Mouse (Mus musculus): ENCODE measurements around the gene Mlycd. TPM values are rescaled to one million over a fixed set of nuclear protein-coding genes. Genes with fewer than 3 reads are reported as not detected.
A peak's percentile ranks its signal among the peaks of the same experiment; 100 is the strongest.

The Mlycd gene
- polyA plus RNA-seq, 1 experiment from 2014 or later = 14.6 TPM

DNA sequence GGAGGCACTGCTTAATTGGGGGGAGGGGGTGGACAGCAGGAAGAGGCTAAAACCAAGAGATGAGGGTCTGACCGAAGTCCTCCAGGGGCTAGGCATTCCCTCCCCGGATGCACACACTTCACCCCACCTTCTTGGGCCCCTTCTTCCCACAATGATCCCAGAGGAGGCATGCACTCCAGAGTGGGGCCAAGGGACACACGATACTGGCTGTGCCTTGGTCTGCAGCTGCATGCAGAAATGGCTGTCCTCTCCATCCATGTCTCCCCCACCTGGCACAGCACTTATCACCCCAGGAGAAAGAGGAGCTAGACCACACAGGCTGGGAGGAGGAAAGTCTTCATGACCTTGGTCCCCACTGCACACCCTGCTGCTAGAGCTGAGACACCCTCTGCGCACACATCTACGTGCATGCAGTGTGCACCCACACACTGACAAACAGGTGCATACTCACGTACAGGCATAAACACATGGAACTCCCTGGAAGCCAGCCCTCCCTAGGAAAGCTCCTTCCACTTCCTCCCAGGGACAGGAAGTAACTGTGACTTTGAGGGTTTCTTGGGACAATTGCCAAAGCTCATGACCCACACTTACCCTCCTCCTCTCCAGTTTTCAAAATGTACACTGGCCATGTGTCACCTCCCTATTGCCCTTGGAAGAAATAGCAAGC lies 31.5 kb downstream of the Mlycd start:
- Histone ChIP-seq H3K4me2 (replicated peaks) (no peak overlapping the region), H3K4me1 (no peaks in the 10 kb centered on the region)
- WGBS = 84% methylated on average over 6 of the region's 6 CpGs

DNA sequence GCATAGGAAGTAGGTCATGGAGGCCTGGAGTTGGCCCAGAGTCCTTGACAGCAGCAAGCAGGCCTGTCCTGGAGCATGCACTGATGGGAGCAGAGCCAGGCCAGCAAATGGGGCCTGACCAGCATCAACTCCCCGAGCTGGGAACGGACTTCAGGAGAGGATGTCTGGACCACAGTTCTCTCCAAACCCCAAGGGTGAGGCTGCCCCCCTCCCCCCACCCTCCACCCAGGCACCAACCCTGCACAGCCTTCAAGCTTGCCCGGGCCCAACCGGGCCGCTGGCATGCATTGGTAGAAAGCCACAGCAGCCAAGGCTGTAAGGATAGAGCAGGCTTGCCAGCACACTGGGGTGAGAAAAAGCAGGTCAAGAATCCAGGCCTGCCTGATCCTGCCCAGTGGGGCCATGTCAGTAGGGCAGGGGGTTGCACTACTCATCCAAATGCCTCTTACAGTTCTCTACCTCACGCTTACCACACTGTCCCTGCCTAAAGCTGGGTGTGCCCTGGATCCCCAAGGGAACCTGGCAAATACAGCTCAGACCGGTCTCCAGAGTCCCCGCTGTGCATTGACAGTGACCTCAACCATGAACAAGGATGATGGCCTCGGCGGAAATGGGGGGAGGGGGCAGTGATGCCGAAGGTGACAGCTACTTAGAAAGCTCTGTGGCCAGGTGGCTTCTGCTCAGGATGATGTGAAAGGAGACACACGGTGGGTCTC lies 33.1 kb downstream of the Mlycd start:
- Histone ChIP-seq H3K4me3 (no peak overlapping the region), H3K4me2 (replicated peaks) (no peak overlapping the region), H3K36me3 (no peaks in the 10 kb centered on the region), H3K27ac (replicated peaks) (no peak overlapping the region), H3K27me3 (no peaks in the 10 kb centered on the region), H3K9me3 (no peaks in the 10 kb centered on the region), H3K4me1 (no peaks in the 10 kb centered on the region), H3K9ac (replicated peaks) (no peak overlapping the region)
- 78% methylated on average over 12 of the region's 12 CpGs for WGBS
- no peak for ATAC-seq (ENCODE audit: low FRiP score, low read depth)

More for the DNA sequence above, 31.5 kb downstream of the Mlycd start:
- H3K36me3 ChIP-seq = no peaks in the 10 kb centered on the region
- H3K9me3 ChIP-seq = no peaks in the 10 kb centered on the region
- no peak for ATAC-seq (ENCODE audit: low FRiP score, low read depth)
- H3K27ac ChIP-seq (replicated peaks) = no peak overlapping the region
- no peak overlapping the region for H3K4me3 ChIP-seq
- H3K9ac ChIP-seq (replicated peaks) = no peak overlapping the region
- no peaks in the 10 kb centered on the region for H3K27me3 ChIP-seq

DNA sequence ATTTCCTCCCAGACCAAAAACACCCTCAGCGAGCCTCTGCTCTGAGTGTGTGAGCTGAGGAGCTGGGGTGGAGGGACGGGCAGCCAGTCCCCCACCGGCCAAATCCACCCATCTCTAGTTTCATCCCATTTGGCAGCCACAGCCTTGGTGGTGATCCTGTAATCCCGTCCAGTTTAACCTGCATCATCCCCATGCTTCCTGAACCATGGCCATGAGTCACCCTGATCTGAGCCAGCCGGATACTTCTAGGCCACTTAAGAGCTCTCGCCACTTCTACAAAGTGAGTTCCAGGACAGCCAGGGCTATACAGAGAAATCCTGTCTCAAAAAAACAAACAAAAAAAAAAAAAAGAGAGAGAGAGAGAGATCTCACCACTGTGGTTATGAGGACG lies 33.7 kb downstream of the Mlycd start:
- 73% methylated on average over 7 of the region's 7 CpGs for WGBS
- ATAC-seq (ENCODE audit: low FRiP score, low read depth) = no peak

DNA sequence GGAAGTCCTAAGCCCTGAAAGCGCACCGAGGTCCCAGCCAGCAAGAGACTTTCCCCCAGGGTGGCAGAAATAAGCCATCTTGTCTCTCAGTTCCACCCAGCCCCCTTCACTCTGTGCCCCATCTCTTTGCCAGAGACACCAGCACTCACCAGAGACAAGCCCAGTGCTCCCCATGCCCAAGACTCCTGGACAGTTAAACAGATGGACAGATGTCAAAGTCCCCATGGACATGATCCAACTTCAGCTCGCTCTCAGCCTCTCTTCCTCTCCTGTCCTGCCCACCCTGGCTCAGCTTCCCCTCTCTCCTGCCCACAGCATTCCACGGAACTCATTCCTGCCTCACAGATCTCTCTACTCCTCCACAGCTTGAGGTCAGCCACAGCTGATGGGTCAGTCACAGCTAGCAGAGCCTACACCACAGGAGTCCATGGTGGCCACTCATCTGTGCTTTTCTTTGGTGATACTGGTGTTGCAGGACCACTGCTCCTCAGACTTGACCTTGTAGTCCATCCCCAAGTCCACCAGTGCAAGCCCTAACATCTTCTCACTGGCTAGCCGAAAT lies 34.2 kb downstream of the Mlycd start:
- no peaks in the 10 kb centered on the region for H3K4me1 ChIP-seq
- H3K27ac ChIP-seq (replicated peaks) = no peak overlapping the region
- no peak overlapping the region for H3K4me2 ChIP-seq (replicated peaks)
- H3K9me3 ChIP-seq = no peaks in the 10 kb centered on the region
- H3K27me3 ChIP-seq = no peaks in the 10 kb centered on the region
- 85% methylated on average over 5 of the region's 5 CpGs for WGBS
- no peak overlapping the region for H3K9ac ChIP-seq (replicated peaks)
- no peak overlapping the region for H3K4me3 ChIP-seq
- H3K36me3 ChIP-seq = no peaks in the 10 kb centered on the region
- no peak for ATAC-seq (ENCODE audit: low FRiP score, low read depth)

More for the DNA sequence above, 33.7 kb downstream of the Mlycd start:
- no peaks in the 10 kb centered on the region for H3K4me1 ChIP-seq
- no peak overlapping the region for H3K4me2 ChIP-seq (replicated peaks)
- H3K36me3 ChIP-seq = no peaks in the 10 kb centered on the region
- H3K9me3 ChIP-seq = no peaks in the 10 kb centered on the region
- H3K4me3 ChIP-seq = no peak overlapping the region
- H3K9ac ChIP-seq (replicated peaks) = no peak overlapping the region
- H3K27me3 ChIP-seq = no peaks in the 10 kb centered on the region
- H3K27ac ChIP-seq (replicated peaks) = no peak overlapping the region

DNA sequence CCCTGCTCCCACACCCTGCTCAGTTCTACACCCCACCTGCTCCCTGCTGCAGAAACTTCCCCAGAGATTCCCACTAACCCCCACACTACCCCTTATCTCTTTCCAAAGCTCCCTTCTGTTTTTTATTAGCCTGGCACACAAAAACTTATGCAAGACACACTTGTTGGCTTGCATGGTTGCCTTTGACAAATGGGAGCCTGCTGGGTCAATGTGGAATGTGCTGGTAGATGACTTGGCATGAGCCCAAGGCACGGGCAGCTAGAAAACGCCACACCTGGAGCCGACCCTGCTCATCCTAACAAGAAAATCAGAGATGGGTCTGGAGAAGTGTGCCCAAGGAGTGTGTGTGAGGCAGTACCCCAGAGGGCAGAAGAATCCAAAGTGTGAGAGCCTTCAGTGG lies 34.9 kb downstream of the Mlycd start:
- H3K9ac ChIP-seq (replicated peaks) = no peak overlapping the region

DNA sequence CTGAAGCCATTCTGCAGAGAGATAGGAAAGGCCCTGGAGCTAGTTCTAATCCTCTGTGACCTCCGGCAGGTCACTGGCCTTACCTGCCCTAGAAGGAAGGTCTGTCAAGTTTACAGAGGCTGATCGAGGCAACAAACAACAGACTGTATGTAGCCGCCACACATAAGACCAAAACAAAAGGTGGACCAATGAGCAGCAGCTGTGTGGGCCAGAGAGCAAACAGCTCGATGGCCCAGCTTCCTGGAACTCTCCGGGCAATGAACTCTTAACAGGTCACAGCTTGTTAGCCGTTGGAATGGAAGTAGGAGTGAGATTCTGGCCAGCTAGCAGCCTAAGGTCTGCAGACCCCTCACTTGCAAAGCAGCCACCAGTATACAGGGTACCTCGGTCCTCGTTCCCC lies 35.6 kb downstream of the Mlycd start:
- no peak overlapping the region for H3K4me3 ChIP-seq
- 82% methylated on average over 8 of the region's 8 CpGs for WGBS
- no peaks in the 10 kb centered on the region for H3K4me1 ChIP-seq
- ATAC-seq (ENCODE audit: low FRiP score, low read depth) = no peak
- no peaks in the 10 kb centered on the region for H3K9me3 ChIP-seq
- no peaks in the 10 kb centered on the region for H3K36me3 ChIP-seq
- H3K27me3 ChIP-seq = no peaks in the 10 kb centered on the region
- no peak overlapping the region for H3K27ac ChIP-seq (replicated peaks)
- no peak overlapping the region for H3K4me2 ChIP-seq (replicated peaks)
- no peak overlapping the region for H3K9ac ChIP-seq (replicated peaks)

More for the DNA sequence above, 34.9 kb downstream of the Mlycd start:
- Histone ChIP-seq H3K4me2 (replicated peaks) (no peak overlapping the region), H3K4me1 (no peaks in the 10 kb centered on the region), H3K36me3 (no peaks in the 10 kb centered on the region), H3K27ac (replicated peaks) (no peak overlapping the region), H3K9me3 (no peaks in the 10 kb centered on the region), H3K27me3 (no peaks in the 10 kb centered on the region), H3K4me3 (no peak overlapping the region)
- WGBS = 86% methylated on average over 3 of the region's 3 CpGs
- ATAC-seq (ENCODE audit: low FRiP score, low read depth) = no peak

DNA sequence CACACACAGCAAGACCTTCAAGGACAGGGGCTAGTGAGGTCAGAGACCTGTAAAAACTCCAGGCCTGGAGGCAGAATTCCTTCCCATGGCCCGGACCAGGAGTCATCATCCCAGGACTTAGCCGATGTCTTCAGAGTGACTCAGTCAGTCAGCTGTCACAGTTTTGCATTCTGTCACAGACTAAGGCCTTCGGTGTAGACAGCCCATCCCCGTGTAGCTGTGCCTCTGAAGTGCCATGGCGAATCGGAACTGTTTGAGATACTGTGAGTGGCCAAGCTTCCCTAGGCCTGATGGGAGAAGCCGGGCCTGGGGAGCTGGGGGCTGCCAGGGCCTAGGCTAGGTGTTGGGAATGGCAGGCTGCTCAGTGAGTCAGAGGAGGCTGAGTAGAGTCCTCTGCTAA lies 36.0 kb downstream of the Mlycd start:
- Histone ChIP-seq H3K4me2 (replicated peaks) (no peak overlapping the region), H3K27me3 (no peaks in the 10 kb centered on the region), H3K9me3 (no peaks in the 10 kb centered on the region), H3K27ac (replicated peaks) (no peak overlapping the region), H3K36me3 (no peaks in the 10 kb centered on the region), H3K4me1 (no peaks in the 10 kb centered on the region), H3K9ac (replicated peaks) (0 out of 2 replicates have a peak overlapping the region, but pooled peaks have one; percentile 20), H3K4me3 (no peak overlapping the region)
- WGBS = 88% methylated on average over 7 of the region's 7 CpGs
- ATAC-seq (ENCODE audit: low FRiP score, low read depth) = no peak

DNA sequence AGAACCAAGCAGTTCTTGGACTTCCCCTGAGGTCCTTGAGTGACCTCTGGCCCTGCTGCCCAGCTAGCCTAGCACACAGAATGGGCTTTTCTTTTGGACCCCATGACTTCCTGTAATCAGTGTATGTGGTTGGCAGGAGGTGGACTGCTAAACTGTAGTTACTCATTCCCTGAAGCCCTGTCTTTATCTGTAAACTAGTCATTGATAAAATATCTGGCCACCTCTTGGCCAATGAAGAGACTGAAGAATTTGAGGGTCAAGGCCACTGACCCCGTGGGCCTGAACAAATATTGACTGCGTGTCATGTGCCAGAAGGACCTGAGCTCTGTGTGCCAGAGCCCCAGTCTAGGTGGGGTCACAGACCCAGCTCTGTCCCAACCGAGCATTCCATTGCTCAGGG lies 37.7 kb downstream of the Mlycd start:
- Histone ChIP-seq H3K9me3 (no peaks in the 10 kb centered on the region), H3K4me3 (no peak overlapping the region), H3K27ac (replicated peaks) (no peak overlapping the region), H3K9ac (replicated peaks) (no peak overlapping the region), H3K36me3 (no peaks in the 10 kb centered on the region), H3K4me2 (replicated peaks) (no peak overlapping the region), H3K4me1 (peaks cover 5% of the 10 kb centered on the region; the same call in 1 of the 2 replicates), H3K27me3 (0 out of 2 replicates have a peak, but pooled peaks cover 4% of the 10 kb centered on the region)
- ATAC-seq (ENCODE audit: low FRiP score, low read depth) = no peak
- WGBS = 59% methylated on average over 3 of the region's 3 CpGs

DNA sequence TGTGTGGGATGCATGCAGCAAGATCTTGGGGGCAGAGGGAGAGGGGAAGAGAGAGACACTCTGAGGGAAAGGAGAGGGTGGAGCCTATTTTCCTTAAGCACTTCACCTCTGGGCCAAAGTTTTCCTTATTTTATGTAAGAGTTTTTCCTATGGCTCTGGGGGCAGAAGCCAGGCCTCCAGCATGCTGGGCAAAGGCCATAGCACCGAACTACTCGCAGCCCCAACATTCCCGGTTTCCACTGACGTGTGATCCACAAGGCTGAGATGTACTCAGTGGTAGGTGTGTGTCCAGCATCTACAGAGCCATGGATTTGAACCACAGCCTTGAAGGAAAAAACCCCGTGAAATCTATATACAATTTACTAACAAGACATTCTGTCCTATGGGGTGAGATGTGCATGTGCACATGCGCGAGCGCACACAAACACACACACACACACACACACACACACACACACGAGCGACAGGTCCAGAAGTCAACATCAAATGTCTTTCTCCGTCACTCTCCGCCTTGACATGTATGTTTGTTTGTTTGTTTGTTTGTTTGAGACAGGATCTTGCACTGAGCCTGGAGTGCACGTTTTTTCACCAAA lies 39.0 kb downstream of the Mlycd start, which contains the start of gene Osgin1:
Gene Osgin1 (plus strand): TSS at position 543 of the 593 bp plus-strand sequence.
- no peak for ATAC-seq (ENCODE audit: low FRiP score, low read depth)
- no peaks in the 10 kb centered on the region for H3K9me3 ChIP-seq
- WGBS = 91% methylated on average over 13 of the region's 13 CpGs
- no peak within 1 kb of the TSS for H3K4me2 ChIP-seq (replicated peaks)
- H3K27me3 ChIP-seq = 0 out of 2 replicates have a peak, but pooled peaks cover 4% of the 10 kb centered on the region
- peaks cover 5% of the 10 kb centered on the region; the same call in 1 of the 2 replicates for H3K4me1 ChIP-seq
- H3K4me3 ChIP-seq = no peak within 1 kb of the TSS
- H3K36me3 ChIP-seq = no peaks in the 10 kb centered on the region
- H3K9ac ChIP-seq (replicated peaks) = no peak within 1 kb of the TSS
- H3K27ac ChIP-seq (replicated peaks) = no peak within 1 kb of the TSS

DNA sequence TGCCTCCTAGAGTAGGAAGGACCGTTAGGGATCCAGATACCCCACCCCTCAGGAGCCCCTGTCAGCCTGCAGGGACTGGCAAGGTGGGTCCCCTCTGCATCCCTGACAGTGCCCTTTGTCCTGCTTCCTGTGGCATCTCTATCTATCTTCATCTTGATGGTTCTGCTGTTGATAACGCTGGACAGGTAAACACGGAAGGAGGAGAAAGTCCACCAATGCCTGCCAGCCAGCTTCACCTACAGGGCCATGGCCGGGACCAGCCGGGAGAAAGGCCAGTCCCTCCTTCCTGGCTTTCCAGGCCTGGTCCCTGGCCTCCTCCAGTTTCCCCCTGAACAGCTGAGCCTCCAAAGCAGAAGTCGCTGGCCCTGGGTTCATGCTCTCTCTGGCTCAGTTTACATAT lies 39.9 kb downstream of the Mlycd start:
- Histone ChIP-seq H3K36me3 (no peaks in the 10 kb centered on the region), H3K4me3 (no peak overlapping the region), H3K9me3 (no peaks in the 10 kb centered on the region), H3K4me1 (peaks cover 5% of the 10 kb centered on the region; the same call in 1 of the 2 replicates), H3K9ac (replicated peaks) (no peak overlapping the region), H3K4me2 (replicated peaks) (no peak overlapping the region), H3K27ac (replicated peaks) (no peak overlapping the region), H3K27me3 (0 out of 2 replicates have a peak, but pooled peaks cover 7% of the 10 kb centered on the region)
- WGBS = 78% methylated on average over 6 of the region's 6 CpGs
- no peak for ATAC-seq (ENCODE audit: low FRiP score, low read depth)

DNA sequence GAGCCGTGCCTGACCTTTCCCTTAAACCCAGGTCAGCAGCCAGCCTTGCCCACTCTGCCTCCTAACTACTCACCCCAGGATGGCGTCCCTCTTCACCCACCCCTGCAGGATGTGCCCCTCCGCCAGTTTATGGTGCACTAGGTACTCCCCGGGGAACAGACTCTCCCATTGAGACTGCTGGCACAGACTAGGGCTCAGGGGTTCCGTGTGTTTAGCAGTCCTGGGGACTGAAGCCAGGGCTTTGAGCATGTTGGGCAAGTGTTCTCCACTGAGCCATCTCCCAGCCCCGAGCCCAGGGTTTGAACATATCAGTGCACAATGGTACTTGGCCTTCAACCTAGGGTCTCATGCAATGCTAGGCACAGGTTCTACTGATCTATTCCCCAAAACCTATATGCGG lies 40.8 kb downstream of the Mlycd start:
- no peaks in the 10 kb centered on the region for H3K9me3 ChIP-seq
- no peak for ATAC-seq (ENCODE audit: low FRiP score, low read depth)
- H3K4me2 ChIP-seq (replicated peaks) = no peak overlapping the region
- no peak overlapping the region for H3K9ac ChIP-seq (replicated peaks)
- H3K4me1 ChIP-seq = peaks cover 12% of the 10 kb centered on the region; the same call in 1 of the 2 replicates
- WGBS = 83% methylated on average over 7 of the region's 7 CpGs
- H3K27me3 ChIP-seq = 0 out of 2 replicates have a peak, but pooled peaks cover 7% of the 10 kb centered on the region
- no peak overlapping the region for H3K27ac ChIP-seq (replicated peaks)
- H3K36me3 ChIP-seq = no peaks in the 10 kb centered on the region
- no peak overlapping the region for H3K4me3 ChIP-seq

DNA sequence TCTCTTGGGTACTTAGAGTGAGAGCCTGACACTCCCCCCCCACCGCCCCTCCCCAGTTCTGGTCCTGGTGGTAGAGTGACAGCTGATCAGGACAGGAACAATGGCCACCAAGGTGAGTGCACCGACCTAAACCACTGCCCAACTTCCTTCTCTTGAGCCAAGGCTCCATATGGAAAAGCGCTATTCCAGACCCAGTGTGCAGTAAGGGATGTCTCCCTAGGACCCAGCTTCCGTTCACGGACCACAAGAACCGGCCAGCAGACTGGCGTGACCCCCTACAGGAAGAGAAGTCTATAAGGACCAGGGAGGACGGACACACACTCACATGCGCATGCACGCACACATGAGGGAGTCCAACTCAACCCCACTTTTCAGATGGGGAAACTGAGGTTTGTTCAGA lies 41.7 kb downstream of the Mlycd start:
- Histone ChIP-seq H3K4me2 (replicated peaks) (no peak overlapping the region), H3K9ac (replicated peaks) (no peak overlapping the region), H3K36me3 (no peaks in the 10 kb centered on the region), H3K27me3 (0 out of 2 replicates have a peak, but pooled peaks cover 11% of the 10 kb centered on the region), H3K4me3 (no peak overlapping the region), H3K27ac (replicated peaks) (no peak overlapping the region), H3K9me3 (no peaks in the 10 kb centered on the region), H3K4me1 (peaks cover 13% of the 10 kb centered on the region; the same call in 1 of the 2 replicates)
- 91% methylated on average over 10 of the region's 10 CpGs for WGBS
- ATAC-seq (ENCODE audit: low FRiP score, low read depth) = no peak
